Mouse (Mus musculus): ENCODE data around the gene Camk2d. TPM values are rescaled to one million over a fixed set of nuclear protein-coding genes. Genes with fewer than 3 reads are reported as not detected.

Gene Camk2d
- polyA plus RNA-seq, 1 experiment from 2014 or later = 15.4 TPM

GRCm38 (mm10) chr3:126660575-126660974, 64.5 kb downstream of the Camk2d start:
- H3K27me3 ChIP-seq (ENCODE audit: control insufficient read depth, insufficient read depth, low read length) = no peaks in the 10 kb centered on the region
- H3K9ac ChIP-seq (ENCODE audit: low read length) = no peak overlapping the region
- no peaks in the 10 kb centered on the region for H3K36me3 ChIP-seq (ENCODE audit: control insufficient read depth, insufficient read depth, low read length)
- DNase-seq (ENCODE audit: low spot score) (no peak), ATAC-seq (ENCODE audit: insufficient number of reproducible peaks, low FRiP score, low TSS enrichment, low read depth) (no peak)
- no peak overlapping the region for H3K4me2 ChIP-seq (ENCODE audit: low read depth, severe bottlenecking)
- 89% methylated on average over 2 of the region's 2 CpGs for WGBS
- no peak overlapping the region for H3K4me3 ChIP-seq (ENCODE audit: low read depth, low read length)
- no peaks in the 10 kb centered on the region for H3K9me3 ChIP-seq (ENCODE audit: control insufficient read depth, low read length)
- H3K4me1 ChIP-seq (ENCODE audit: control insufficient read depth, insufficient read depth, low read length) = no peaks in the 10 kb centered on the region
- no peak overlapping the region for H3K27ac ChIP-seq (replicated peaks; ENCODE audit: low read depth, low read length)

GRCm38 (mm10) chr3:126660986-126661385, 64.9 kb downstream of the Camk2d start:
- Histone ChIP-seq H3K27me3 (ENCODE audit: control insufficient read depth, insufficient read depth, low read length) (no peaks in the 10 kb centered on the region), H3K27ac (replicated peaks; ENCODE audit: low read depth, low read length) (no peak overlapping the region), H3K9me3 (ENCODE audit: control insufficient read depth, low read length) (no peaks in the 10 kb centered on the region), H3K36me3 (ENCODE audit: control insufficient read depth, insufficient read depth, low read length) (no peaks in the 10 kb centered on the region), H3K4me1 (ENCODE audit: control insufficient read depth, insufficient read depth, low read length) (no peaks in the 10 kb centered on the region), H3K4me3 (ENCODE audit: low read depth, low read length) (no peak overlapping the region), H3K4me2 (ENCODE audit: low read depth, severe bottlenecking) (no peak overlapping the region), H3K9ac (ENCODE audit: low read length) (no peak overlapping the region)
- WGBS = 80% methylated on average over 6 of the region's 6 CpGs
- no peak for DNase-seq (ENCODE audit: low spot score)
- ATAC-seq (ENCODE audit: insufficient number of reproducible peaks, low FRiP score, low TSS enrichment, low read depth) = no peak

DNA sequence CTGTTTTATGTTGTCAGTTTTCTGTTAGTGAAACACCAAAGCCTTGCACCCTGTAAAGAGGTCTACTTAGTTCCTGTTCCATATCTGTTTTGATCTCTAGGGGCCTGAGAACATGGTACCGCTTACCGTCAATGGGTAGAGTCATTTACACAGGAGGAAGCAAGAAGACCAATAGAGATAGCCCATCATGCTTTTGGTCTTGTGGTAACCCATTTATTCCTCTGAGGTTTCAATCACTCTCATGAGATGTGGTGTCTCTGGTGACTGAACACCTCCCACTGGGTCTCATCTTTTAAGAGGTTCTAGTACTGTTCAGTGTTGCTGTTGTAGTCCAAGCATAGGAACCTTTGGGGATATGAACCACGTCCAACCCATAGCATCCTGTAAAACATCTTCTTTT, 65.8 kb downstream of the Camk2d start:
- ATAC-seq (ENCODE audit: insufficient number of reproducible peaks, low FRiP score, low TSS enrichment, low read depth) = no peak
- no peak overlapping the region for H3K9ac ChIP-seq (ENCODE audit: low read length)
- no peaks in the 10 kb centered on the region for H3K9me3 ChIP-seq (ENCODE audit: control insufficient read depth, low read length)
- H3K4me1 ChIP-seq (ENCODE audit: control insufficient read depth, insufficient read depth, low read length) = no peaks in the 10 kb centered on the region
- no peak overlapping the region for H3K4me2 ChIP-seq (ENCODE audit: low read depth, severe bottlenecking)
- H3K27ac ChIP-seq (replicated peaks; ENCODE audit: low read depth, low read length) = no peak overlapping the region
- H3K4me3 ChIP-seq (ENCODE audit: low read depth, low read length) = no peak overlapping the region
- H3K27me3 ChIP-seq (ENCODE audit: control insufficient read depth, insufficient read depth, low read length) = no peaks in the 10 kb centered on the region
- no peaks in the 10 kb centered on the region for H3K36me3 ChIP-seq (ENCODE audit: control insufficient read depth, insufficient read depth, low read length)
- WGBS = 94% methylated on average over 3 of the region's 3 CpGs
- DNase-seq (ENCODE audit: low spot score) = no peak

- Histone ChIP-seq H3K27ac (replicated peaks; ENCODE audit: low read depth, low read length) (no peak overlapping the region), H3K9ac (ENCODE audit: low read length) (no peak overlapping the region), H3K4me2 (ENCODE audit: low read depth, severe bottlenecking) (no peak overlapping the region), H3K36me3 (ENCODE audit: control insufficient read depth, insufficient read depth, low read length) (no peaks in the 10 kb centered on the region), H3K4me1 (ENCODE audit: control insufficient read depth, insufficient read depth, low read length) (no peaks in the 10 kb centered on the region), H3K9me3 (ENCODE audit: control insufficient read depth, low read length) (no peaks in the 10 kb centered on the region), H3K4me3 (ENCODE audit: low read depth, low read length) (no peak overlapping the region), H3K27me3 (ENCODE audit: control insufficient read depth, insufficient read depth, low read length) (no peaks in the 10 kb centered on the region)
- no peak for DNase-seq (ENCODE audit: low spot score)
- no peak for ATAC-seq (ENCODE audit: insufficient number of reproducible peaks, low FRiP score, low TSS enrichment, low read depth)
- 68% methylated on average over 5 of the region's 5 CpGs for WGBS
Observed at GRCm38 (mm10) chr3:126663436-126663835, 67.3 kb downstream of the Camk2d start.

- H3K4me2 ChIP-seq (ENCODE audit: low read depth, severe bottlenecking) = no peak overlapping the region
- H3K9me3 ChIP-seq (ENCODE audit: control insufficient read depth, low read length) = no peaks in the 10 kb centered on the region
- H3K4me3 ChIP-seq (ENCODE audit: low read depth, low read length) = no peak overlapping the region
- 78% methylated on average over 1 of the region's 1 CpGs for WGBS
- DNase-seq (ENCODE audit: low spot score) = no peak
- ATAC-seq (ENCODE audit: insufficient number of reproducible peaks, low FRiP score, low TSS enrichment, low read depth) = no peak
- H3K9ac ChIP-seq (ENCODE audit: low read length) = no peak overlapping the region
- no peaks in the 10 kb centered on the region for H3K4me1 ChIP-seq (ENCODE audit: control insufficient read depth, insufficient read depth, low read length)
- no peaks in the 10 kb centered on the region for H3K27me3 ChIP-seq (ENCODE audit: control insufficient read depth, insufficient read depth, low read length)
- no peaks in the 10 kb centered on the region for H3K36me3 ChIP-seq (ENCODE audit: control insufficient read depth, insufficient read depth, low read length)
- H3K27ac ChIP-seq (replicated peaks; ENCODE audit: low read depth, low read length) = no peak overlapping the region
Observed at GRCm38 (mm10) chr3:126665866-126666265, 69.8 kb downstream of the Camk2d start.

GRCm38 (mm10) chr3:126667019-126667418, 70.9 kb downstream of the Camk2d start:
- 92% methylated on average over 11 of the region's 11 CpGs for WGBS
- Histone ChIP-seq H3K9ac (ENCODE audit: low read length) (no peak overlapping the region), H3K27ac (replicated peaks; ENCODE audit: low read depth, low read length) (no peak overlapping the region), H3K4me3 (ENCODE audit: low read depth, low read length) (no peak overlapping the region), H3K27me3 (ENCODE audit: control insufficient read depth, insufficient read depth, low read length) (no peaks in the 10 kb centered on the region), H3K4me2 (ENCODE audit: low read depth, severe bottlenecking) (no peak overlapping the region), H3K4me1 (ENCODE audit: control insufficient read depth, insufficient read depth, low read length) (0 out of 2 replicates have a peak, but pooled peaks cover 3% of the 10 kb centered on the region), H3K36me3 (ENCODE audit: control insufficient read depth, insufficient read depth, low read length) (no peaks in the 10 kb centered on the region), H3K9me3 (ENCODE audit: control insufficient read depth, low read length) (no peaks in the 10 kb centered on the region)
- DNase-seq (ENCODE audit: low spot score) (no peak), ATAC-seq (ENCODE audit: insufficient number of reproducible peaks, low FRiP score, low TSS enrichment, low read depth) (no peak)

GRCm38 (mm10) chr3:126667451-126667850, 71.3 kb downstream of the Camk2d start:
- no peak overlapping the region for H3K27ac ChIP-seq (replicated peaks; ENCODE audit: low read depth, low read length)
- H3K4me2 ChIP-seq (ENCODE audit: low read depth, severe bottlenecking) = no peak overlapping the region
- ATAC-seq (ENCODE audit: insufficient number of reproducible peaks, low FRiP score, low TSS enrichment, low read depth) = no peak

DNA sequence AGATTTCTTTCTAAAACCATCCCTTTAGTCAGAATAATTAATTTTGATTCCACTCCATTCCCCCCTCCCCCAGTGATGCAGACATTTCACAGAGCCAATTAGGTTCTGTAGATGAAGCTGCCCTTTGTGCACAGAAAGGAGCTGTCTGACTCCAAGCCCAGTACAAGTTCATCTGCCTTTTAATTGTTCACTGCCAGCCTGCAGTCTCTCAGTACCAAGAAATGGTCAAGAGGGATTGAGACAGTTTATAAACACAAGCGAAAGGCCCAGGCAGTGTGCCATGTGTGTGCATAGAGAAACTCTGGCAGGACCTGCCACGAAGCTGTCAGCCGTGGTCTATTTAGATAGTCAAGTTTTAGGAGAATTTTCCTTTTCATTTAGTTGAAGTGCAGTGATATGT, 72.0 kb downstream of the Camk2d start:
- DNase-seq (ENCODE audit: low spot score) = no peak
- H3K9ac ChIP-seq (ENCODE audit: low read length) = no peak overlapping the region
- ATAC-seq (ENCODE audit: insufficient number of reproducible peaks, low FRiP score, low TSS enrichment, low read depth) = no peak

More at GRCm38 (mm10) chr3:126667451-126667850, 71.3 kb downstream of the Camk2d start:
- no peak overlapping the region for H3K4me3 ChIP-seq (ENCODE audit: low read depth, low read length)
- 45% methylated on average over 7 of the region's 7 CpGs for WGBS
- 0 out of 2 replicates have a peak, but pooled peaks cover 3% of the 10 kb centered on the region for H3K4me1 ChIP-seq (ENCODE audit: control insufficient read depth, insufficient read depth, low read length)
- no peaks in the 10 kb centered on the region for H3K36me3 ChIP-seq (ENCODE audit: control insufficient read depth, insufficient read depth, low read length)
- H3K9ac ChIP-seq (ENCODE audit: low read length) = no peak overlapping the region
- H3K9me3 ChIP-seq (ENCODE audit: control insufficient read depth, low read length) = no peaks in the 10 kb centered on the region
- DNase-seq (ENCODE audit: low spot score) = peak; percentile 46
- no peaks in the 10 kb centered on the region for H3K27me3 ChIP-seq (ENCODE audit: control insufficient read depth, insufficient read depth, low read length)

GRCm38 (mm10) chr3:126668692-126669091, 72.6 kb downstream of the Camk2d start:
- Histone ChIP-seq H3K4me3 (ENCODE audit: low read depth, low read length) (no peak overlapping the region), H3K9ac (ENCODE audit: low read length) (no peak overlapping the region), H3K9me3 (ENCODE audit: control insufficient read depth, low read length) (no peaks in the 10 kb centered on the region), H3K27ac (replicated peaks; ENCODE audit: low read depth, low read length) (no peak overlapping the region), H3K36me3 (ENCODE audit: control insufficient read depth, insufficient read depth, low read length) (no peaks in the 10 kb centered on the region), H3K27me3 (ENCODE audit: control insufficient read depth, insufficient read depth, low read length) (no peaks in the 10 kb centered on the region), H3K4me2 (ENCODE audit: low read depth, severe bottlenecking) (no peak overlapping the region), H3K4me1 (ENCODE audit: control insufficient read depth, insufficient read depth, low read length) (0 out of 2 replicates have a peak, but pooled peaks cover 3% of the 10 kb centered on the region)
- ATAC-seq (ENCODE audit: insufficient number of reproducible peaks, low FRiP score, low TSS enrichment, low read depth) = no peak
- WGBS = 64% methylated on average over 10 of the region's 10 CpGs
- DNase-seq (ENCODE audit: low spot score) = no peak

More for the DNA sequence above, 72.0 kb downstream of the Camk2d start:
- Histone ChIP-seq H3K4me3 (ENCODE audit: low read depth, low read length) (no peak overlapping the region), H3K9me3 (ENCODE audit: control insufficient read depth, low read length) (no peaks in the 10 kb centered on the region), H3K36me3 (ENCODE audit: control insufficient read depth, insufficient read depth, low read length) (no peaks in the 10 kb centered on the region), H3K4me1 (ENCODE audit: control insufficient read depth, insufficient read depth, low read length) (0 out of 2 replicates have a peak, but pooled peaks cover 3% of the 10 kb centered on the region), H3K27ac (replicated peaks; ENCODE audit: low read depth, low read length) (no peak overlapping the region), H3K27me3 (ENCODE audit: control insufficient read depth, insufficient read depth, low read length) (no peaks in the 10 kb centered on the region), H3K4me2 (ENCODE audit: low read depth, severe bottlenecking) (no peak overlapping the region)
- 77% methylated on average over 3 of the region's 3 CpGs for WGBS
